Mouse (Mus musculus) limb, embryonic 14.5 days (tissue): Measurements from ENCODE around the gene Prepl. TPM values are rescaled to one million over a fixed set of nuclear protein-coding genes. Genes with fewer than 3 reads are reported as not detected.

Source experiments
- ATAC-seq: fragments of 200-750 bp; cut with Nextera tagmentation; 2 replicates; pipeline ENCODE4 v1.8.0; 2017; ENCODE audit warnings: low read depth, moderate number of reproducible peaks, moderate TSS enrichment; ENCODE audit not compliant: low FRiP score
- DNase-seq: peaks from one replicate; pipeline ENCODE4 v3.0.0-alpha.2; 2015; ENCODE audit warnings: low spot score
- H3K27ac ChIP-seq: fragments of 300-500 bp; sonication (generic); replicated peaks from 2 replicates; pipeline ENCODE4 v1.5.1; 2014; ENCODE audit warnings: low read depth, mild to moderate bottlenecking, low read length, moderate library complexity, mixed read lengths
- H3K27me3 ChIP-seq: fragments of 300-500 bp; sonication (generic); 2 replicates; pipeline ENCODE4 v1.6.1; 2014; ENCODE audit warnings: low read length, mixed read lengths; ENCODE audit not compliant: control insufficient read depth, insufficient read depth
- H3K36me3 ChIP-seq: fragments of 300-500 bp; sonication (generic); 2 replicates; pipeline ENCODE4 v1.6.1; 2014; ENCODE audit warnings: mild to moderate bottlenecking, low read length, moderate library complexity, mixed read lengths; ENCODE audit not compliant: control insufficient read depth, insufficient read depth
- H3K4me1 ChIP-seq: fragments of 300-500 bp; sonication (generic); 2 replicates; pipeline ENCODE4 v1.6.1; 2014; ENCODE audit warnings: antibody characterized with exemption, low read length, mixed read lengths; ENCODE audit not compliant: control insufficient read depth, insufficient read depth
- H3K4me2 ChIP-seq: fragments of 300-500 bp; sonication (generic); replicated peaks from 2 replicates; pipeline ENCODE4 v1.6.1; 2014; ENCODE audit warnings: low read depth, mild to moderate bottlenecking, low read length, moderate library complexity; ENCODE audit not compliant: severe bottlenecking
- H3K4me3 ChIP-seq: fragments of 300-500 bp; sonication (generic); replicated peaks from 2 replicates; pipeline ENCODE4 v1.5.1; 2014; ENCODE audit warnings: low read length
- H3K9ac ChIP-seq: fragments of 300-500 bp; sonication (generic); 2 replicates; pipeline ENCODE4 v1.6.1; 2014; ENCODE audit warnings: mild to moderate bottlenecking, low read depth, low read length, moderate library complexity; ENCODE audit not compliant: severe bottlenecking
- H3K9me3 ChIP-seq: fragments of 300-500 bp; sonication (generic); 2 replicates; pipeline ENCODE4 v1.6.1; 2016; ENCODE audit warnings: low read length; ENCODE audit not compliant: control insufficient read depth
- POLR2A ChIP-seq: fragments of 200-500 bp; IDR thresholded peaks from 2 replicates; pipeline ENCODE4 v1.8.0; 2012; ENCODE audit warnings: inconsistent platforms, mild to moderate bottlenecking, moderate library complexity, borderline replicate concordance; ENCODE audit not compliant: insufficient read depth, insufficient read length; ENCODE audit errors: extremely low read depth
- WGBS: fragments of 180-500 bp; shearing (Covaris S2); extraction: QIAGEN DNeasy Blood & Tissue Kit; methylation state at CpG from one replicate; pipeline ENCODE4 v1.1.7; 2014; 5-methylcytosine and 5-hydroxymethylcytosine counted together
- polyA plus RNA-seq, 2 experiments: library from polyadenylated mRNA; depleted of rRNA in 1 of 2; stranded (reverse) in 1 of 2; unstranded in 1 of 2; fragments of >200 nt; fragmentation: Nextera tagmentation in 1 of 2; extraction: Ambion mirVana in 1 of 2; gene quantifications; 2 replicates each; pipeline versions ENCODE4 v1.2.1 to v1.2.3; 2012 to 2014

Prepl gene
- polyA plus RNA-seq, 2 experiments = 34.8 to 42.4 TPM

- H3K36me3 ChIP-seq = peaks cover 8% of the 10 kb centered on the region
- H3K27me3 ChIP-seq = no peaks in the 10 kb centered on the region
- H3K4me2 ChIP-seq = no peak overlapping the region
- DNase-seq = no peak
- ATAC-seq = no peak
- 41% methylated on average over 2 of the region's 2 CpGs for WGBS
- H3K4me1 ChIP-seq = no peaks in the 10 kb centered on the region
- no peak overlapping the region for H3K27ac ChIP-seq
- no peak overlapping the region for H3K4me3 ChIP-seq
- H3K9ac ChIP-seq = no peak overlapping the region
- TF ChIP-seq POLR2A = no peak
- H3K9me3 ChIP-seq = no peaks in the 10 kb centered on the region
Observed at GRCm38 (mm10) chr17:85103310-85103709, 13.3 kb upstream of the Prepl start.

GRCm38 (mm10) chr17:85101751-85102150 is 11.7 kb upstream of the Prepl start:
- Histone ChIP-seq H3K4me1 (no peaks in the 10 kb centered on the region), H3K9me3 (no peaks in the 10 kb centered on the region), H3K27ac (no peak overlapping the region), H3K27me3 (no peaks in the 10 kb centered on the region), H3K4me3 (no peak overlapping the region), H3K4me2 (no peak overlapping the region), H3K9ac (no peak overlapping the region), H3K36me3 (peaks cover 14% of the 10 kb centered on the region)
- ATAC-seq (no peak), DNase-seq (no peak)
- 90% methylated on average over 7 of the region's 7 CpGs for WGBS
- no peak for TF ChIP-seq POLR2A

- no peak overlapping the region for H3K9ac ChIP-seq
- DNase-seq (no peak), ATAC-seq (no peak)
- no peak overlapping the region for H3K4me3 ChIP-seq
- H3K36me3 ChIP-seq = peaks cover 14% of the 10 kb centered on the region
- no peaks in the 10 kb centered on the region for H3K27me3 ChIP-seq
- no peaks in the 10 kb centered on the region for H3K9me3 ChIP-seq
- WGBS = 90% methylated on average over 3 of the region's 3 CpGs
- no peak overlapping the region for H3K4me2 ChIP-seq
- no peaks in the 10 kb centered on the region for H3K4me1 ChIP-seq
- no peak for TF ChIP-seq POLR2A
- H3K27ac ChIP-seq = no peak overlapping the region
Observed at GRCm38 (mm10) chr17:85100232-85100631, 10.2 kb upstream of the Prepl start.

GRCm38 (mm10) chr17:85098677-85099323 is 8.8 kb upstream of the Prepl start:
- Histone ChIP-seq H3K36me3 (peaks cover 14% of the 10 kb centered on the region), H3K27ac (no peak overlapping the region), H3K4me1 (no peaks in the 10 kb centered on the region), H3K9me3 (no peaks in the 10 kb centered on the region), H3K4me2 (no peak overlapping the region), H3K27me3 (no peaks in the 10 kb centered on the region), H3K9ac (no peak overlapping the region), H3K4me3 (no peak overlapping the region)
- WGBS = 94% methylated on average over 7 of the region's 7 CpGs
- no peak for ATAC-seq
- no peak for DNase-seq
- TF ChIP-seq POLR2A = no peak

- Histone ChIP-seq H3K9me3 (no peaks in the 10 kb centered on the region), H3K4me3 (no peak overlapping the region), H3K27me3 (no peaks in the 10 kb centered on the region), H3K4me1 (no peaks in the 10 kb centered on the region), H3K4me2 (no peak overlapping the region), H3K36me3 (peaks cover 14% of the 10 kb centered on the region), H3K27ac (no peak overlapping the region), H3K9ac (no peak overlapping the region)
- ATAC-seq (no peak), DNase-seq (no peak)
- WGBS = 96% methylated on average over 3 of the region's 3 CpGs
- no peak for TF ChIP-seq POLR2A
Observed at GRCm38 (mm10) chr17:85096396-85096795, 6.4 kb upstream of the Prepl start.
